Mouse (Mus musculus): Measurements from ENCODE around the gene Insl6. TPM values are rescaled to one million over a fixed set of nuclear protein-coding genes. Genes with fewer than 3 reads are reported as not detected.

The Insl6 gene
- polyA plus RNA-seq, 1 experiment from 2014 or later = 6.9 TPM

DNA sequence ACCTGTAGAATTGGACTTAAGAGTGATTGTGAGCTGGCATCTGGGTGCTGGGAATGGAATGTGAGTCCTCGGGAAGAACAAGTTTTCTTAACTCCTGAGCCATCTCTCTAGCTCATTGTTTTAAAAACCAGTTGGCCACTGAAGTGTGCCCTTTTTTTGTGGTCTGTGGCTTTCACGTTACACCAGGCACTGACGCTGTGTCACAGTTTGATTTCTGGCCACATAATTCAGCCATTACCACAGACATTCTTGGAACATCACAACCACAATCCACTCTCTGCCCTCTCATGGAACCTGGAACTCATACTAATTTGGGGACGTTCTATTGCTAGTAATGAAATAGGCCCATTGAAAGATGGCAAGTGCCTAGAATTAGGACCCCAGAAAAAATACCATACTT, 15.9 kb upstream of the Insl6 start:
- DNase-seq (ENCODE audit: low spot score) = no peak
- H3K27ac ChIP-seq (replicated peaks; ENCODE audit: low read depth, low read length) = no peak overlapping the region
- no peak overlapping the region for H3K4me3 ChIP-seq (ENCODE audit: low read depth, low read length)
- H3K4me2 ChIP-seq (ENCODE audit: low read depth, severe bottlenecking) = no peak overlapping the region
- 88% methylated on average over 4 of the region's 4 CpGs for WGBS
- H3K27me3 ChIP-seq (ENCODE audit: control insufficient read depth, insufficient read depth, low read length) = no peaks in the 10 kb centered on the region
- no peaks in the 10 kb centered on the region for H3K9me3 ChIP-seq (ENCODE audit: control insufficient read depth, low read length)
- no peaks in the 10 kb centered on the region for H3K4me1 ChIP-seq (ENCODE audit: control insufficient read depth, insufficient read depth, low read length)
- H3K36me3 ChIP-seq (ENCODE audit: control insufficient read depth, insufficient read depth, low read length) = no peaks in the 10 kb centered on the region
- no peak for ATAC-seq (ENCODE audit: insufficient number of reproducible peaks, low FRiP score, low TSS enrichment, low read depth)
- no peak overlapping the region for H3K9ac ChIP-seq (ENCODE audit: low read length)

DNA sequence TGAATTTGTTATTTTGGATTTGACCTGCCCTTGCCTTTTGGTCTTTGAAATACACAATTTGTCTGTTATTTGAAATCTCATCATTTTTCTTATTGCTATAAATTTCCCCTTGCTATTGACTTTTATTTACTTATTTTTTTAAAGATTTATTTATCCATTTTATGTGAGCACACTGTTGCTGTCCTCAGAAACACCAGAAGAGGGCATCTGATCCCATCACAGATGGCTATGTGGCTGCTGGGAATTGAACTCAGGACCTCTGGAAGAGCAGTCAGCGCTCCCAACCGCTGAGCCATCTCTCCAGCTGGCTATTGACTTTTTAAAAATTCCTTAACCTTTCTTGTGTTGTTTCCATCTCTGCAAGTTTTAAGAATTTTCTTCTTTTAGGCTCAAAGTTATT, 11.5 kb upstream of the Insl6 start:
- WGBS = 89% methylated on average over 2 of the region's 2 CpGs
- H3K4me3 ChIP-seq (ENCODE audit: low read depth, low read length) = no peak overlapping the region
- peaks cover 4% of the 10 kb centered on the region; the same call in 1 of the 2 replicates for H3K4me1 ChIP-seq (ENCODE audit: control insufficient read depth, insufficient read depth, low read length)
- DNase-seq (ENCODE audit: low spot score) = no peak
- H3K4me2 ChIP-seq (ENCODE audit: low read depth, severe bottlenecking) = no peak overlapping the region
- ATAC-seq (ENCODE audit: insufficient number of reproducible peaks, low FRiP score, low TSS enrichment, low read depth) = no peak
- H3K27ac ChIP-seq (replicated peaks; ENCODE audit: low read depth, low read length) = no peak overlapping the region
- H3K9ac ChIP-seq (ENCODE audit: low read length) = no peak overlapping the region
- H3K36me3 ChIP-seq (ENCODE audit: control insufficient read depth, insufficient read depth, low read length) = no peaks in the 10 kb centered on the region
- no peaks in the 10 kb centered on the region for H3K9me3 ChIP-seq (ENCODE audit: control insufficient read depth, low read length)
- no peaks in the 10 kb centered on the region for H3K27me3 ChIP-seq (ENCODE audit: control insufficient read depth, insufficient read depth, low read length)

DNA sequence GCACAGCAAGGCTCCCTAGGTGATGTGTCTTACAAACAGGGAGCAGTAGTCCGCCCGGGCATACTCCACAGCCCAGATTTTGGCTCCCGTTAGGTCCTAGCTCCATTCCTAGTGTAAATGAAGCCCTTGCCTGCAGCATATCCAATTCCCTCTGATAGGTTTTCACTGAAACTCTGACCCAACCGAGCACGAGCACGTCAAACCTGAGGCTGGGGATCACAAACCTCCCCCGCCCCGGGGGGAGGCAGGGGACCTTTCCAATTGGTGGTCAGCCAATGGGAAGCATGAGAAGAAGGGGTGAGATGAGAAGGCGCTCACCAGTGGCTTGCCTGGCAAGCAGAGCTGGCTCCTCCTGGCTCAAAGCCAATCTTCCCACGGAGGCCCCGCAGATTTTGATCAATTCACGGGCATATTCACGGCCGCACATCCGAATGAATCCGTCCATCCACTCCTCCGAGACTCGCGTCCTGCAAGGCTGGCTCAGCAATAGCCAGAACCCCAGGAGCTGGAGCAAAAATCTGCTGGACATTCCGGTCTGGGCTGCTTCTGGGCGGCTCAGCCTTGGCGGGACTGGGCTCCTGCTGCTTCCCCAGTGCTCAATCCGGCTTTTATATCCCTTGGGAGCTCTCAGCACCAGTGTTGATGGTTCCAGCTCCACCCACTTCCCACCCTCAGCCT, 9.1 kb upstream of the Insl6 start, which contains the start of gene Rln1:
Gene Rln1, minus strand, starts transcription at position 603 of the 678 bp plus-strand sequence.
- 3% methylated on average over 23 of the region's 23 CpGs for WGBS
- no peak for ATAC-seq (ENCODE audit: insufficient number of reproducible peaks, low FRiP score, low TSS enrichment, low read depth)

DNA sequence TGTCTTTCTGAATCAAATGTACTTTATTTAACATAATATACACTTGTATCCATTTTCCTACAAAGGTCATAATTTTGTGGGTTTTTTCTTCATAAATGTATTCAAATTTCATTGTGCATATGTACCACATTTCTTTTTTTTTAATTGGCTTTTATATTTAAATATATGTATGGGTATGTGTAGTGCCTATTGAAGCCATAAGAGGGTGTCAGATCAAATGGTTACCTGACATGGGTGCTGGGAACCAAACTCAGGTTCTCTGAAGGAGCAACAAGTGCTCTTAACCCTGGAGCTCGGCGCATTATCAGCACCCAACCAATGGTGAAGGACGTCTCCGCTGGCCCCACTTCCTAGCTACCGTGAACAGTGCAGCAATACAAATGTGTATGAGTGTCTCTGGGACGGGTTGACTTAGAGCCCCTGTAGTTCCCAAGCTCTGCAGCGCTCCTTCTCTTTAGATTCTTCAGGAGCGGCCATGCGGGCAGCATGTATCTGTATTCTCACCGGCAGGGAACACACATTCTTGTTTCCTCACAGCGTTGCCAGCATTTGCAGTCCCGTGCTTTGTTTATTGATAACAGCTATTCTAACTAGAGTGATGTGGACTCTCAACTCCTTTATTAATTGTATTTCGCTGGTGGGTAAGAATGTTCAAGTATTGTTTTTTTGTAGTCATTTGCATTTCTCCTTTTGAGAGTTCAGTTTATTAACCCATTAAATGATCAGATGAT, 1.8 kb upstream of the Insl6 start:
- no peak overlapping the region for H3K4me3 ChIP-seq (ENCODE audit: low read depth, low read length)
- H3K9ac ChIP-seq (ENCODE audit: low read length) = no peak overlapping the region
- no peaks in the 10 kb centered on the region for H3K4me1 ChIP-seq (ENCODE audit: control insufficient read depth, insufficient read depth, low read length)
- ATAC-seq (ENCODE audit: insufficient number of reproducible peaks, low FRiP score, low TSS enrichment, low read depth) = no peak
- 87% methylated on average over 13 of the region's 13 CpGs for WGBS
- no peaks in the 10 kb centered on the region for H3K27me3 ChIP-seq (ENCODE audit: control insufficient read depth, insufficient read depth, low read length)
- H3K9me3 ChIP-seq (ENCODE audit: control insufficient read depth, low read length) = no peaks in the 10 kb centered on the region
- DNase-seq (ENCODE audit: low spot score) = no peak
- H3K27ac ChIP-seq (replicated peaks; ENCODE audit: low read depth, low read length) = no peak overlapping the region
- no peaks in the 10 kb centered on the region for H3K36me3 ChIP-seq (ENCODE audit: control insufficient read depth, insufficient read depth, low read length)
- H3K4me2 ChIP-seq (ENCODE audit: low read depth, severe bottlenecking) = no peak overlapping the region

More for the DNA sequence above, 9.1 kb upstream of the Insl6 start, which contains the start of gene Rln1:
- peak within 1 kb of the TSS; percentile 37 for H3K4me3 ChIP-seq (ENCODE audit: low read depth, low read length)
- H3K27me3 ChIP-seq (ENCODE audit: control insufficient read depth, insufficient read depth, low read length) = no peaks in the 10 kb centered on the region
- no peak within 1 kb of the TSS for H3K27ac ChIP-seq (replicated peaks; ENCODE audit: low read depth, low read length)
- H3K4me2 ChIP-seq (ENCODE audit: low read depth, severe bottlenecking) = peak within 1 kb of the TSS; percentile 76
- peaks cover 4% of the 10 kb centered on the region; the same call in 1 of the 2 replicates for H3K4me1 ChIP-seq (ENCODE audit: control insufficient read depth, insufficient read depth, low read length)
- no peaks in the 10 kb centered on the region for H3K9me3 ChIP-seq (ENCODE audit: control insufficient read depth, low read length)
- DNase-seq (ENCODE audit: low spot score) = peak; percentile 70
- no peaks in the 10 kb centered on the region for H3K36me3 ChIP-seq (ENCODE audit: control insufficient read depth, insufficient read depth, low read length)
- peak within 1 kb of the TSS; percentile 65 for H3K9ac ChIP-seq (ENCODE audit: low read length)

DNA sequence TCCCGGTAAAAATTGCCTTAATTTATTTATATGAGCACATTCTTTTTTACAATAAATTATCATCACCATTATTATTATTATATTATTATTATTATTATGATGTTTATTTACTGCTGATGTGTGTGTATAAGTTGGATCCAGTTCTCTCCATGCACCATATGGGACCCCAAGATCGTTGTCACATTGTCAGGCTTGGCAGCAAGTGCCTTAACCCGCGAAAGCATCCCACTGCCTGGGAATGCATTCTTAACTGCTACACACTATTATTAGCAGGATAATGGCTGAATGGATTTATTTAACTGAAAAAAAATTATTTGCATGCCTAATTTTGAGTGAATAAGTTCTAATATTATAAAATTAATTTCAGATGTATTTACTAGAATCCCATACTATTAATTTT, 1.2 kb upstream of the Insl6 start:
- no peaks in the 10 kb centered on the region for H3K27me3 ChIP-seq (ENCODE audit: control insufficient read depth, insufficient read depth, low read length)
- no peak overlapping the region for H3K4me3 ChIP-seq (ENCODE audit: low read depth, low read length)
- ATAC-seq (ENCODE audit: insufficient number of reproducible peaks, low FRiP score, low TSS enrichment, low read depth) = no peak
- H3K4me2 ChIP-seq (ENCODE audit: low read depth, severe bottlenecking) = no peak overlapping the region
- 93% methylated on average over 4 of the region's 4 CpGs for WGBS
- H3K36me3 ChIP-seq (ENCODE audit: control insufficient read depth, insufficient read depth, low read length) = no peaks in the 10 kb centered on the region
- H3K9ac ChIP-seq (ENCODE audit: low read length) = no peak overlapping the region
- no peak for DNase-seq (ENCODE audit: low spot score)
- no peak overlapping the region for H3K27ac ChIP-seq (replicated peaks; ENCODE audit: low read depth, low read length)
- H3K4me1 ChIP-seq (ENCODE audit: control insufficient read depth, insufficient read depth, low read length) = no peaks in the 10 kb centered on the region
- no peaks in the 10 kb centered on the region for H3K9me3 ChIP-seq (ENCODE audit: control insufficient read depth, low read length)

DNA sequence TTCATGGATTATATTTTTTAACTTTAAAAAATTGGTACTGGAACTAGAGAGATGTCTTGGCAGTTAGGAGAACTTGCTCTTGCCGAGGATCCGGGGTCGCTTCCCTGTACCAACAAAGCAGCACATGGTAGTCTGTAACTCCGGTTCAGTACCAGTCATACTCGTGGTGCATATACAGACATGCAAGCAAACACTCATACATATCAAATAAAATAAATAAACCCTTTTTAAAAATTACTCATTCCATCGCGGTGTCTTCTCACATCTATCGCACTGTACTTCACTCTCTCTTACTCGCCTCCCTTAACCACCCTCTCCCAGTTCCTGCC, 660 bp upstream of the Insl6 start:
- Histone ChIP-seq H3K36me3 (ENCODE audit: control insufficient read depth, insufficient read depth, low read length) (no peaks in the 10 kb centered on the region), H3K4me1 (ENCODE audit: control insufficient read depth, insufficient read depth, low read length) (no peaks in the 10 kb centered on the region), H3K9me3 (ENCODE audit: control insufficient read depth, low read length) (no peaks in the 10 kb centered on the region), H3K27me3 (ENCODE audit: control insufficient read depth, insufficient read depth, low read length) (no peaks in the 10 kb centered on the region), H3K9ac (ENCODE audit: low read length) (no peak overlapping the region), H3K27ac (replicated peaks; ENCODE audit: low read depth, low read length) (no peak overlapping the region), H3K4me2 (ENCODE audit: low read depth, severe bottlenecking) (peak overlapping the region; percentile 58; the same call in 1 of the 2 replicates), H3K4me3 (ENCODE audit: low read depth, low read length) (no peak overlapping the region)
- no peak for ATAC-seq (ENCODE audit: insufficient number of reproducible peaks, low FRiP score, low TSS enrichment, low read depth)
- no peak for DNase-seq (ENCODE audit: low spot score)
- 62% methylated on average over 9 of the region's 9 CpGs for WGBS

DNA sequence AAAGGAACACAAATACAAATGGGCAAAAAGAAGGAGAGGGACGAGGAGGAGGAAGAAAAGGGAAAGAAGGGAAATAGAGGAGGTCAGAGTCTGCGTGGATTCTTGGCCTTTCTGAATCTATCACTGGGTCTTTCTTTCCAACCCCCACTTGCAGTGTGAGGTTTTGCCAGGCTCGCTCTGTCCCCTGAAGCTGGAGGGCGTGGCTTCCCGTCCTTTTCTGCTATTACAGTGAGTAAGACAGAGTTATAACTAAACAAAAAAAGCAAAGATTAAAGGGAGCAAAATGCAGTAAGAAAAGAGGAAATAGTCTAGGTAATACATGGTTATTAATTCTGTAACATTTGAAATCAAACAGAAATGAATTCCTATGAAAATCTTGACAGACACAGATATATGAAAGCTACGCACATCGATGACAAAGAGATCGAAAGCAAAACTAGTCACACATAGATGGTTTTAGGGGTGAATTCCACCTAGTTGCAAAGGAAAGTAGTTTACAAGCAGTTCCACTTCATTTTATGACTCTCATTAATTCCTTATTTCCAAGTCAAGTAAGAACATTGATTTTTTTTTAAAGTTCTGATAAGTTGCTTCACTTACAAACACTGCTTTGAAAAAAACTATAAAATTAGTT, 1.6 kb downstream of the Insl6 start:
- Histone ChIP-seq H3K9ac (ENCODE audit: low read length) (no peak overlapping the region), H3K27ac (replicated peaks; ENCODE audit: low read depth, low read length) (no peak overlapping the region), H3K4me1 (ENCODE audit: control insufficient read depth, insufficient read depth, low read length) (no peaks in the 10 kb centered on the region), H3K4me3 (ENCODE audit: low read depth, low read length) (no peak overlapping the region), H3K9me3 (ENCODE audit: control insufficient read depth, low read length) (no peaks in the 10 kb centered on the region), H3K4me2 (ENCODE audit: low read depth, severe bottlenecking) (no peak overlapping the region), H3K36me3 (ENCODE audit: control insufficient read depth, insufficient read depth, low read length) (no peaks in the 10 kb centered on the region), H3K27me3 (ENCODE audit: control insufficient read depth, insufficient read depth, low read length) (no peaks in the 10 kb centered on the region)
- no peak for DNase-seq (ENCODE audit: low spot score)
- 76% methylated on average over 8 of the region's 8 CpGs for WGBS
- ATAC-seq (ENCODE audit: insufficient number of reproducible peaks, low FRiP score, low TSS enrichment, low read depth) = no peak

DNA sequence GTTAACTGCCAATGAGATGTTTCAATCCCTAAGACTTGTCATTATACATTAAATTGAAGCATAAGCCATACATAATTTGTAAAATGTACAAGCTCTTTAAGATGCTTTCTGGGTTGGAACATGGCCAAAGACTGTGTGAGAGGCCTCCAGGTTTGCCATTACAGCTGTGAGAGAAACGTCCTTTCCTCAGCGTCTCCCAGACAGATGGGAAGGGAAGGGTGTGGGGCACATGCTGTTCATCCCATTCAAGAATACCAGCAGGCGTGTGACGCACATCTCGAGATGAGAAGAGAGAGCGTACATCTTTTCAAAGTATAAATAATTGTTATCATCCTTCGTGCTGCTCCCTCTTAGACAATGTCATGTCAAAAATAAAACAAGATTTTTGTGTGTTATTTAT, 12.5 kb downstream of the Insl6 start:
- Histone ChIP-seq H3K9ac (ENCODE audit: low read length) (no peak overlapping the region), H3K36me3 (ENCODE audit: control insufficient read depth, insufficient read depth, low read length) (no peaks in the 10 kb centered on the region; the same call in 1 of the 2 replicates), H3K4me3 (ENCODE audit: low read depth, low read length) (no peak overlapping the region), H3K4me1 (ENCODE audit: control insufficient read depth, insufficient read depth, low read length) (no peaks in the 10 kb centered on the region), H3K9me3 (ENCODE audit: control insufficient read depth, low read length) (no peaks in the 10 kb centered on the region), H3K4me2 (ENCODE audit: low read depth, severe bottlenecking) (no peak overlapping the region), H3K27ac (replicated peaks; ENCODE audit: low read depth, low read length) (no peak overlapping the region), H3K27me3 (ENCODE audit: control insufficient read depth, insufficient read depth, low read length) (no peaks in the 10 kb centered on the region)
- WGBS = 80% methylated on average over 7 of the region's 7 CpGs
- DNase-seq (ENCODE audit: low spot score) (no peak), ATAC-seq (ENCODE audit: insufficient number of reproducible peaks, low FRiP score, low TSS enrichment, low read depth) (no peak)

Data from limb, embryonic 11.5 days (tissue).